Mouse (Mus musculus): Measurements from ENCODE around the gene P2ry14. TPM values are rescaled to one million over a fixed set of nuclear protein-coding genes. Genes with fewer than 3 reads are reported as not detected.
"Not testable (repeated sequence)": the region's sequence is repeated elsewhere in the genome, so short reads cannot be mapped to it uniquely, and the experiment has no call there.

The P2ry14 gene
- polyA plus RNA-seq, 1 experiment from 2014 or later: 3.0 TPM

- H3K4me2 ChIP-seq: no peak overlapping the region
- H3K9me3 ChIP-seq (replicated peaks): no peaks in the 10 kb centered on the region
- 65% methylated on average over 5 of the region's 5 CpGs for WGBS
- H3K36me3 ChIP-seq: no peaks in the 10 kb centered on the region
- H3K9ac ChIP-seq: no peak overlapping the region
- H3K27ac ChIP-seq: no peak overlapping the region
- no peak overlapping the region for H3K4me3 ChIP-seq (replicated peaks)
- peaks cover 5% of the 10 kb centered on the region for H3K4me1 ChIP-seq
- no peak for ATAC-seq (replicated peaks; ENCODE audit: low FRiP score)
- H3K27me3 ChIP-seq: no peaks in the 10 kb centered on the region
These were observed 28.4 kb downstream of the P2ry14 start for GRCm38 (mm10) chr3:59125022-59125421.

DNA sequence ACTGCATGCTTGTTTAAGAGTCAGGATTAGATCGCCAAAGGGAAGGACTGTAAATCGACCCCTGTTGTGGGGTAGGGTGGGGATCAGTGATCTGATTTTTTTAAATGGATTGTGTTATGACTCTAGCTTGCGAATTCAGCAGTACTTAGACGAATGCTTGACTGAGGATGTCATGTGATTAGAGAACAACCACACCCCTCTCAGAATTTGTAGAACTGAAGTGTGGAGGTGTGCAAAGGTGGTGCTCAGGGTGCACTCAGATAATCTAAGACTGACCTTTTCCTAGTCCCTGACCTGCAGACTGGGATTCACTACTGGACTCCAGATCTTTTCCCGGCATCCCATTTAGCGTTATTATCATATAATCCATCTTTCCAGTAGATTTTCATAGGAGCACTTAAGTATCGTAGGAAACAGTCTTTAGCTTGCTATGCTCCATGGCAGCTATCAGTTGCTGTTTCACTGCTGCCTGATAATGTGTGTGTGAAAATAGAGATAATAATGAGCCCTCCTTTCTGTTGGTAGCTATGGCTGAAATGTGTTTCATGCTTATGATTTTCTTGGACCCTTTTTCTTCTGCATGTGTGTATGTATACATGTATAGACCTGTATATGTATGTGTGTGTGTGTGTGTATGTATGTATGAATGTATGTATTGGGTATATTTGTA, 31.5 kb downstream of the P2ry14 start:
- Histone ChIP-seq H3K9me3 (replicated peaks) (no peaks in the 10 kb centered on the region), H3K9ac (no peak overlapping the region), H3K4me1 (peaks cover 5% of the 10 kb centered on the region), H3K27ac (no peak overlapping the region), H3K4me2 (no peak overlapping the region), H3K36me3 (no peaks in the 10 kb centered on the region), H3K4me3 (replicated peaks) (no peak overlapping the region), H3K27me3 (no peaks in the 10 kb centered on the region)
- 65% methylated on average over 7 of the region's 7 CpGs for WGBS
- no peak for ATAC-seq (replicated peaks; ENCODE audit: low FRiP score)

GRCm38 (mm10) chr3:59121067-59121730, 32.2 kb downstream of the P2ry14 start:
- H3K36me3 ChIP-seq: no peaks in the 10 kb centered on the region
- no peaks in the 10 kb centered on the region for H3K27me3 ChIP-seq
- no peak overlapping the region for H3K27ac ChIP-seq
- H3K4me3 ChIP-seq (replicated peaks): no peak overlapping the region
- H3K4me2 ChIP-seq: 0 out of 2 replicates have a peak overlapping the region, but pooled peaks have one; percentile 7
- H3K4me1 ChIP-seq: peaks cover 5% of the 10 kb centered on the region
- ATAC-seq (replicated peaks; ENCODE audit: low FRiP score): peak; percentile 60
- WGBS: 41% methylated on average over 7 of the region's 7 CpGs
- H3K9me3 ChIP-seq (replicated peaks): no peaks in the 10 kb centered on the region
- no peak overlapping the region for H3K9ac ChIP-seq

- WGBS: 74% methylated on average over 8 of the region's 8 CpGs
- Histone ChIP-seq H3K27ac (no peak overlapping the region), H3K4me3 (replicated peaks) (no peak overlapping the region), H3K9ac (no peak overlapping the region), H3K4me1 (no peaks in the 10 kb centered on the region), H3K9me3 (replicated peaks) (no peaks in the 10 kb centered on the region), H3K4me2 (no peak overlapping the region), H3K27me3 (no peaks in the 10 kb centered on the region), H3K36me3 (0 out of 2 replicates have a peak, but pooled peaks cover 3% of the 10 kb centered on the region)
- no peak for ATAC-seq (replicated peaks; ENCODE audit: low FRiP score)
These were observed 39.4 kb downstream of the P2ry14 start for GRCm38 (mm10) chr3:59113973-59114517.

DNA sequence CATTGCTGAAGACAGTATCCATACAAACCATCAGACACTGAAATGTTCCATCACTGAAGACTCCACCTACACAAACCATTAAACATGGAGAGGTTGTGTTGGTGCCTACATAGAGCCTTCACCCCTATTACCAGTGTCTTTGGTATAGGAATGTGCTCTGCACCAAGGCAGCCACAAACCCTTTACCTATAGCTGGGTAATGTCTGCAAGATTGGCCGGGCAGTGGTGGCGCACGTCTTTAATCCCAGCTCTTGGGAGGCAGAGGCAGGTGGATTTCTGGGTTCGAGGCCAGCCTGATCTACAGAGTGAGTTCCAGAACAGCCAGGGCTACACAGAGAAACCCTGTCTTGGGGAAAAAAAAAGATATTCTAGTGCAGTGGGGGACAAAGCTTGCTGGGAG, 40.1 kb downstream of the P2ry14 start:
- not testable (repeated sequence) for H3K4me3 ChIP-seq (replicated peaks); H3K27ac ChIP-seq; ATAC-seq (replicated peaks; ENCODE audit: low FRiP score); H3K9me3 ChIP-seq (replicated peaks); H3K36me3 ChIP-seq; H3K4me2 ChIP-seq; H3K4me1 ChIP-seq; H3K27me3 ChIP-seq; H3K9ac ChIP-seq
- 91% methylated on average over 4 of the region's 4 CpGs for WGBS

DNA sequence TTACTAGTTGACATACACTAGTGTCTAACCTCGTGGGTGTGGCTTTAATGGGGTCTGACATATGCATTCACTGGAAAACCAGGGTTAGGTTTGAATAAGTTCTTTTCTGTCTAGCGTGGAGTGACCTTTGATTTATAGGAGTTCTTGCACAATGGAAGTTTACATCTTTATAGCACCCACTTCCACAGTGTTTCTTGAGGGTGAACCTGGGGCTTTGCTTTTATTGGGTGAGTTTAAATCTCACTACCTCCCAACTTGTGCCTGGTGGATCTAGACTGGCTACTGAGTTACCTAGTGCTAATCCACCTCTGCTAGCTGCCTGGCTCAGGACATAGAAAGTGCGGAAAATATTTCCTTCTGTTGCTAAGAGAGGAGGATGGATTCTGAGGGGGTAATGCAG, 41.5 kb downstream of the P2ry14 start:
- WGBS: 68% methylated on average over 3 of the region's 3 CpGs
- no peaks in the 10 kb centered on the region for H3K4me1 ChIP-seq
- H3K27ac ChIP-seq: no peak overlapping the region
- H3K27me3 ChIP-seq: no peaks in the 10 kb centered on the region
- no peak overlapping the region for H3K4me3 ChIP-seq (replicated peaks)
- H3K9ac ChIP-seq: no peak overlapping the region
- H3K36me3 ChIP-seq: 0 out of 2 replicates have a peak, but pooled peaks cover 3% of the 10 kb centered on the region
- ATAC-seq (replicated peaks; ENCODE audit: low FRiP score): no peak
- no peaks in the 10 kb centered on the region for H3K9me3 ChIP-seq (replicated peaks)
- H3K4me2 ChIP-seq: no peak overlapping the region

DNA sequence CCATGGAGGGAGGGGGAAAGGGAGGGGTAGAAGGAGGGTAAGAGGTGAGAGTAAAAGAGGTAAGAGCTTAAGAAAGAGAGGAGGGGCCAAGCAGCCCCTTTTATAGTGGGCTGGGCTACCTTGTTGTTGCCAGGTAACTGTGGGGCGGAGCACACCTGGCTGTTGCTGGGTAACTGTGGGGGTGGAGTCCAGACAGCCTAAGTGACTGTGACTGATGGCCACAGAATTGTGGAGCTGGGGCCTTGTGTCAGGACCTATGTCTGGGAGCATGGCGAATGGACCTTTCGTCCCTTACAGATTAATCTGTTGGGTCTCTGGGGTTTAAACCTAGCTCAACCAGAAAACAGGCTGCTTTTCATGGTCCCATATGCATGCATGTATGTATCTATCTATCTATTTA, 43.6 kb downstream of the P2ry14 start:
- WGBS: 89% methylated on average over 3 of the region's 3 CpGs
- ATAC-seq (replicated peaks; ENCODE audit: low FRiP score); H3K4me2 ChIP-seq; H3K4me3 ChIP-seq (replicated peaks); H3K9ac ChIP-seq; H3K27me3 ChIP-seq; H3K9me3 ChIP-seq (replicated peaks); H3K4me1 ChIP-seq; H3K27ac ChIP-seq; H3K36me3 ChIP-seq: not testable (repeated sequence)

GRCm38 (mm10) chr3:59107439-59107838, 46.0 kb downstream of the P2ry14 start:
- no peak for ATAC-seq (replicated peaks; ENCODE audit: low FRiP score)
- WGBS: 97% methylated on average over 4 of the region's 4 CpGs
- H3K27ac ChIP-seq: no peak overlapping the region
- no peaks in the 10 kb centered on the region for H3K4me1 ChIP-seq
- H3K9me3 ChIP-seq (replicated peaks): no peaks in the 10 kb centered on the region
- no peak overlapping the region for H3K4me3 ChIP-seq (replicated peaks)
- H3K27me3 ChIP-seq: no peaks in the 10 kb centered on the region
- H3K9ac ChIP-seq: no peak overlapping the region
- H3K36me3 ChIP-seq: no peaks in the 10 kb centered on the region
- H3K4me2 ChIP-seq: no peak overlapping the region

GRCm38 (mm10) chr3:59104462-59104861, 49.0 kb downstream of the P2ry14 start:
- H3K4me3 ChIP-seq (replicated peaks): no peak overlapping the region
- no peaks in the 10 kb centered on the region for H3K9me3 ChIP-seq (replicated peaks)
- no peaks in the 10 kb centered on the region for H3K4me1 ChIP-seq
- no peak overlapping the region for H3K4me2 ChIP-seq
- 82% methylated on average over 4 of the region's 4 CpGs for WGBS
- H3K27ac ChIP-seq: no peak overlapping the region
- no peaks in the 10 kb centered on the region for H3K27me3 ChIP-seq
- no peaks in the 10 kb centered on the region for H3K36me3 ChIP-seq
- no peak for ATAC-seq (replicated peaks; ENCODE audit: low FRiP score)
- H3K9ac ChIP-seq: no peak overlapping the region

GRCm38 (mm10) chr3:59102146-59102545, 51.3 kb downstream of the P2ry14 start:
- H3K27me3 ChIP-seq: no peaks in the 10 kb centered on the region
- no peak overlapping the region for H3K9ac ChIP-seq
- H3K4me1 ChIP-seq: no peaks in the 10 kb centered on the region
- H3K4me2 ChIP-seq: no peak overlapping the region
- H3K9me3 ChIP-seq (replicated peaks): no peaks in the 10 kb centered on the region
- WGBS: 91% methylated on average over 2 of the region's 2 CpGs
- H3K36me3 ChIP-seq: no peaks in the 10 kb centered on the region
- H3K27ac ChIP-seq: no peak overlapping the region
- no peak overlapping the region for H3K4me3 ChIP-seq (replicated peaks)
- no peak for ATAC-seq (replicated peaks; ENCODE audit: low FRiP score)

DNA sequence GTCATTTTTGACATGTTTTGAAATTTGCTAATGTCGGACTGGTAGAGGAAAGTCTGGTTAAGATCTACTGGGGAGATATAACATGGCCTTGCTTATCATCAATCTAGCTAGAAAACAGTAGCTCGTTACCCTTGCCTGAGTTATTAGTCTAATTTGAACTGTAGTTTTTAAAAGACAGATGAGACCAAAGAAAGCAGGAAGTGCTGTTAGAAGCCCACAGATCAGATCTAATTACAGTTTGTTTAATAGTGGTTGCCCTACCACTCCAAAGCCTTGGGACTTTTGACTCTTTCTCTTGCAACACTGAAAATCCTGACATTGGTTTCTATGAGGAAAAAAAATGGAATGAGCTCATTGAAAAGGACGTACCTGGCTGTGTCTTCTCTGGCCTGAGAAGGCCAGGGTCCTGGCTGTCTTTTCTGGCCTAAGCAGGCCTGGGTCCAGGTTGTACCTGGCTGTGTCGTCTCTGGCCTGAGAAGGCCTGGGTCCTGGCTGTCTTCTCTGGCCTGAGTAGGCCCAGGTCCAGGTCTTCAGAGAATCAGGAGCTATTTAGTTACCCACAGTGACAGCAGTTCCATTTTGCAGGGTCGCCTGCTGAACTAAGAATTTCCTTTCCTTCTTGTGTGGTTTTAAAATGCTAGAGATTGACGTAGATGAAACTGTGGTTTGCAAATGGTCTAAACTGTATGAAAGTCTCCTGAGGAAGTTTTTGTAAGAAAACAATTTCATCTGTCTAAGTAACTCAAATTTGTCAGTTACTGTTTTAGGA, 52.0 kb downstream of the P2ry14 start, which contains the start of gene Gpr171:
Gene Gpr171, minus strand, starts transcription at position 604 of the 769 bp plus-strand sequence.
- WGBS: 63% methylated on average over 6 of the region's 6 CpGs
- no peaks in the 10 kb centered on the region for H3K27me3 ChIP-seq
- ATAC-seq (replicated peaks; ENCODE audit: low FRiP score): no peak

DNA sequence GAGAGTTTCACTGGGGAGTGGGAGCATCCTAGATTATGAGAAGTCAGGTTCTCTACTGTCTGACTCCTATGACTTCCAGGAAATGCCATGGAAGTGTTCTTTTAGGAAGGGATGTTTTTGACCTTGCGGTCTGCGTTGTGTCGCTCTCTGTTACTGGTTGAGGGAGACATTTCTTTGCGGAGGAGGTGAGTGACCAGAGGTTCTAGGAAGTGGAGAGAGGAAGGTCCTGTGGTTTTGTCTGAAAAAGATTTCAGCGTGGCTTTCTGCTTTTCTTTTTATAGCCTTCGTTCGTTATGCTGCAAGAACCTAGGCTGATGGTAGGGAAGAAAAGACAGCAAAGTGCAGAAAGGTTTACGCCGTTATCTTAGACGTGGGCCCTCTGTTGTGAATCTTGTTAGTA, 54.9 kb downstream of the P2ry14 start:
- H3K27me3 ChIP-seq: no peaks in the 10 kb centered on the region
- H3K36me3 ChIP-seq: no peaks in the 10 kb centered on the region
- H3K9ac ChIP-seq: no peak overlapping the region
- 80% methylated on average over 10 of the region's 10 CpGs for WGBS
- no peak overlapping the region for H3K27ac ChIP-seq
- H3K9me3 ChIP-seq (replicated peaks): no peaks in the 10 kb centered on the region
- no peak overlapping the region for H3K4me2 ChIP-seq
- no peak overlapping the region for H3K4me3 ChIP-seq (replicated peaks)
- no peak for ATAC-seq (replicated peaks; ENCODE audit: low FRiP score)
- H3K4me1 ChIP-seq: no peaks in the 10 kb centered on the region

More for the DNA sequence above, 52.0 kb downstream of the P2ry14 start, which contains the start of gene Gpr171:
- Histone ChIP-seq H3K27ac (no peak within 1 kb of the TSS), H3K4me1 (no peaks in the 10 kb centered on the region), H3K4me2 (no peak within 1 kb of the TSS), H3K9ac (no peak within 1 kb of the TSS), H3K4me3 (replicated peaks) (no peak within 1 kb of the TSS), H3K36me3 (no peaks in the 10 kb centered on the region), H3K9me3 (replicated peaks) (no peaks in the 10 kb centered on the region)
